Mouse (Mus musculus) cerebellum, postnatal 25 days (tissue): ENCODE measurements around the gene Dcps.

Source experiments
- DNase-seq, 2 experiments: peaks; one replicate each; pipeline ENCODE4 v3.0.0; 2021; ENCODE audit warnings: mixed read lengths in 2 of 2

Dcps gene

GRCm38 (mm10) chr9:35108066-35108465, 67.8 kb downstream of the Dcps start:
- peak; percentile 30 to 47 for DNase-seq

GRCm38 (mm10) chr9:35107396-35107795, 68.5 kb downstream of the Dcps start:
- no peak for DNase-seq

GRCm38 (mm10) chr9:35105884-35106880, 69.7 kb downstream of the Dcps start:
- DNase-seq: no peak

GRCm38 (mm10) chr9:35105438-35105837, 70.4 kb downstream of the Dcps start:
- DNase-seq: no peak

GRCm38 (mm10) chr9:35104711-35105110, 71.2 kb downstream of the Dcps start:
- DNase-seq: peak in 1 of 2 experiments; percentile 3

- peak in 1 of 2 experiments; percentile 5 for DNase-seq
These were observed 77.1 kb downstream of the Dcps start for GRCm38 (mm10) chr9:35098762-35099161.

- DNase-seq: peak in 1 of 2 experiments; percentile 1
These were observed 78.0 kb downstream of the Dcps start for GRCm38 (mm10) chr9:35097901-35098300.

- no peak for DNase-seq
These were observed 80.1 kb downstream of the Dcps start for GRCm38 (mm10) chr9:35095726-35096125.

GRCm38 (mm10) chr9:35093350-35093749, 82.5 kb downstream of the Dcps start:
- DNase-seq: no peak

- DNase-seq: no peak
These were observed 83.0 kb downstream of the Dcps start for GRCm38 (mm10) chr9:35092904-35093303.
